8 mouse cellular contexts compared by ENCODE assay signal in the genomic region with DNA sequence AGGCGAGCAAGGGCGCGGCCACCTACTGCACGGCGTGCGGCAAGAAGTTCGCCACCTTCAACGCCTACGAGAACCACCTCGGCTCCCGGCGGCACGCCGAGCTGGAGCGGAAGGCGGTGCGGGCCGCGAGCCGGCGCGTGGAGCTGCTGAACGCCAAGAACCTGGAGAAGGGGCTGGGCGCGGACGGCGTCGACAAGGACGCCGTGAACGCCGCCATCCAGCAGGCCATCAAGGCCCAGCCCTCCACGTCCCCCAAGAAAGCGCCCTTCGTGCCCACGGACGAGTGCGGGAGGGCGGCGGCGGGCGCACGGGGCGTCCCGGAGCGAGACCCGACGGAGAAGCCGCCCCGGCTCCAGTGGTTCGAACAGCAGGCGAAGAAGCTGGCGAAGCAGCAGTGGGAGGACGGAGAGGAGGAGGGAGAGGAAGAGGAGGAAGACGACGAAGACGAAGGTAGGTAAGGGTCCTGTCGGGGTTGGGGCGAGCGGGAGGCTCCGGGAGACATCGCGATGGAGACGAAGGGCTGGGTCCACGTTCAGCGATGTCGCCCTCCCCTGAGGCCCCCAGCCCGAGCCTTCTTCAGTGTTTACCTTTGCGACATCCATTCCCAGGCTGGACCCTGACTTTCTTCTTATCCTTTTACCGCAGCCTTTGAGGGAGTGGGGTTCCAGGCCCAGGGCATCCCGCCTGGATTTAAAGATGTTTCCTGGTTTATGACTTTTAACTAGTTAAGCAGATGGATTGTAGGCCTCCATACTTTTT. TPM values are rescaled to one million over a fixed set of nuclear protein-coding genes. Genes with fewer than 3 reads are reported as not detected.
DNase-seq lines count a peak whose midpoint lies in the region; ATAC-seq and TF ChIP-seq lines count a peak whose summit lies in the region.

No protein-coding gene starts in this region.

- no peak for DNase-seq in cerebellum, adult 11 months
- DNase-seq in lung, embryonic 14.5 days = peak; percentile 51
- DNase-seq in lung, postnatal 10 days = no peak
- no peak for DNase-seq in forebrain, postnatal 0 days
- peak in 1 of 3 experiments; percentile 11 for DNase-seq in liver, embryonic 14.5 days (ENCODE audit: low read depth in 3 of 3, low spot score in 3 of 3)
- DNase-seq in Muller cell, postnatal 12 days (ENCODE audit: inconsistent ontology term) = no peak

- WGBS in lung, embryonic 14.5 days = 1% methylated on average over 70 of the region's 71 CpGs
- WGBS in forebrain, postnatal 0 days = under 1% methylated on average over 71 of the region's 71 CpGs
- WGBS in liver, embryonic 14.5 days (ENCODE audit: insufficient replicate concordance) = under 1% methylated on average over 71 of the region's 71 CpGs
- under 1% methylated on average over 71 of the region's 71 CpGs for WGBS in small intestine, adult 2 months

- TF ChIP-seq CTCF in lung, embryonic 14.5 days (IDR thresholded peaks at IDR 0.05; ENCODE audit: low read depth) = no peak
- no peak for TF ChIP-seq CTCF in forebrain, postnatal 0 days (IDR thresholded peaks at IDR 0.05; ENCODE audit: low read depth)
- no peak for TF ChIP-seq CTCF in liver, embryonic 14.5 days (IDR thresholded peaks at IDR 0.05; ENCODE audit: low read depth)
- no peak for TF ChIP-seq CTCF in small intestine, adult 2 months (IDR thresholded peaks at IDR 0.05; ENCODE audit: extremely low read depth, insufficient read length, insufficient replicate concordance, low read depth, low read length)

- peak; percentile 46 for ATAC-seq in cerebellum, adult (ENCODE audit: insufficient number of reproducible peaks, low FRiP score, low TSS enrichment)
- ATAC-seq in lung, embryonic 14.5 days (ENCODE audit: insufficient read depth) = no peak
- no peak; the same call in none of the 2 replicates for ATAC-seq in forebrain, postnatal 0 days
- peak; percentile 4 for ATAC-seq in liver, embryonic 14.5 days (ENCODE audit: insufficient read depth)

- peak overlapping the region; percentile 82 for H3K4me3 ChIP-seq in lung, embryonic 14.5 days (ENCODE audit: low read depth, low read length)
- H3K4me3 ChIP-seq in forebrain, postnatal 0 days (ENCODE audit: low read depth, low read length) = peak overlapping the region; percentile 94
- H3K4me3 ChIP-seq in liver, embryonic 14.5 days (ENCODE audit: insufficient read depth in 1 of 2, low read depth in 2 of 2, low read length in 2 of 2) = peak overlapping the region; percentile 66 to 72
- H3K4me3 ChIP-seq in small intestine, adult 2 months (ENCODE audit: low read depth, low read length) = peak overlapping the region; percentile 94

- H3K4me2 ChIP-seq in lung, embryonic 14.5 days = peak overlapping the region; percentile 83
- peak overlapping the region; percentile 91 for H3K4me2 ChIP-seq in forebrain, postnatal 0 days (ENCODE audit: low read depth)
- H3K4me2 ChIP-seq in liver, embryonic 14.5 days (ENCODE audit: low read depth) = peak overlapping the region; percentile 93

- peaks cover 31% of the 10 kb centered on the region for H3K36me3 ChIP-seq in lung, embryonic 14.5 days (ENCODE audit: insufficient read depth)
- H3K36me3 ChIP-seq in forebrain, postnatal 0 days (ENCODE audit: insufficient read depth) = peaks cover 17% of the 10 kb centered on the region
- peaks cover 25% of the 10 kb centered on the region for H3K36me3 ChIP-seq in liver, embryonic 14.5 days (replicated peaks; ENCODE audit: control insufficient read depth, insufficient read depth, low read depth)
- H3K36me3 ChIP-seq in small intestine, adult 2 months (ENCODE audit: control insufficient read depth, insufficient read depth, low read length) = peaks cover 14% of the 10 kb centered on the region

- H3K27ac ChIP-seq in lung, embryonic 14.5 days (ENCODE audit: low read depth) = peak overlapping the region; percentile 90
- peak overlapping the region; percentile 93 for H3K27ac ChIP-seq in forebrain, postnatal 0 days (ENCODE audit: low read depth, low read length)
- peak overlapping the region; percentile 77 for H3K27ac ChIP-seq in liver, embryonic 14.5 days
- H3K27ac ChIP-seq in small intestine, adult 2 months (ENCODE audit: insufficient read depth, low read depth, low read length) = peak overlapping the region; percentile 91

- H3K9ac ChIP-seq in lung, embryonic 14.5 days = peak overlapping the region; percentile 87
- peak overlapping the region; percentile 85 for H3K9ac ChIP-seq in forebrain, postnatal 0 days
- H3K9ac ChIP-seq in liver, embryonic 14.5 days (replicated peaks) = peak overlapping the region; percentile 87

- 0 out of 2 replicates have a peak, but pooled peaks cover 5% of the 10 kb centered on the region for H3K4me1 ChIP-seq in lung, embryonic 14.5 days (ENCODE audit: insufficient read depth)
- H3K4me1 ChIP-seq in forebrain, postnatal 0 days (ENCODE audit: insufficient read depth) = peaks cover 13% of the 10 kb centered on the region
- peaks cover 7 to 11% of the 10 kb centered on the region in 2 experiments; a peak in 3 of 4 replicates for H3K4me1 ChIP-seq in liver, embryonic 14.5 days (replicated peaks; ENCODE audit: control insufficient read depth in 2 of 2, insufficient read depth in 2 of 2, low read length in 1 of 2)
- H3K4me1 ChIP-seq in small intestine, adult 2 months (ENCODE audit: control insufficient read depth, insufficient read depth, insufficient read length, low read length) = no peaks in the 10 kb centered on the region; the same call in 1 of the 2 replicates

- no peak for TF ChIP-seq EP300 in liver, embryonic 14.5 days (IDR thresholded peaks at IDR 0.05; ENCODE audit: low read depth)

- H3K9me3 ChIP-seq in lung, embryonic 14.5 days (ENCODE audit: low read depth, low read length) = no peaks in the 10 kb centered on the region
- H3K9me3 ChIP-seq in forebrain, postnatal 0 days (ENCODE audit: low read length) = no peaks in the 10 kb centered on the region
- no peaks in the 10 kb centered on the region for H3K9me3 ChIP-seq in liver, embryonic 14.5 days (ENCODE audit: control insufficient read depth, low read length)

- no peaks in the 10 kb centered on the region for H3K27me3 ChIP-seq in lung, embryonic 14.5 days (ENCODE audit: insufficient read depth, low read length)
- H3K27me3 ChIP-seq in forebrain, postnatal 0 days (ENCODE audit: insufficient read depth, low read length) = no peaks in the 10 kb centered on the region
- H3K27me3 ChIP-seq in liver, embryonic 14.5 days (ENCODE audit: control insufficient read depth, insufficient read depth, low read length) = no peaks in the 10 kb centered on the region
- H3K27me3 ChIP-seq in small intestine, adult 2 months (ENCODE audit: control insufficient read depth, insufficient read depth, low read length) = no peaks in the 10 kb centered on the region

- no peak for TF ChIP-seq POLR2A in small intestine, adult 2 months (IDR thresholded peaks at IDR 0.05; ENCODE audit: low read depth, low read length)

RNA-seq across cellular contexts. Expression of a gene that starts 0.7 kb away (rescaled TPM):
- polyA plus RNA-seq in lung, embryonic 14.5 days (2014; fragmentation: Nextera tagmentation; extraction: Ambion mirVana) = 26.2 and 28.4 TPM in 2 replicates
- 40.9 and 43.6 TPM in 2 replicates for total RNA-seq in forebrain, postnatal 0 days (2014; rRNA removed)
- polyA plus RNA-seq in forebrain, postnatal 0 days (2015; fragmentation: Nextera tagmentation; extraction: Ambion mirVana) = 31.6 and 36.3 TPM in 2 replicates
- polyA plus RNA-seq in liver, embryonic 14.5 days (2012; rRNA removed) = 6.5 and 9.5 TPM in 2 replicates
- 9.0 and 10.9 TPM in 2 replicates for polyA plus RNA-seq in liver, embryonic 14.5 days (2014; fragmentation: Nextera tagmentation; extraction: Ambion mirVana)
- polyA plus RNA-seq in small intestine, adult 2 months (2012; rRNA removed) = 11.2 and 30.2 TPM in 2 replicates

Comparison
In these comparisons a context has a peak if more than half of its experiments do, and no peak if none do; other contexts are left out.
1. ATAC-seq: peak in cerebellum, adult (single experiment) and liver, embryonic 14.5 days (single experiment); none in lung, embryonic 14.5 days (single experiment) and forebrain, postnatal 0 days (single experiment).
2. Peak in every context shown above with its lines, with median percentiles within 50 percentile points of each other: H3K27ac ChIP-seq, H3K4me2 ChIP-seq, H3K4me3 ChIP-seq and H3K9ac ChIP-seq.